Comparison of ENCODE assay signal across 30 mouse cellular contexts in the genomic region with DNA sequence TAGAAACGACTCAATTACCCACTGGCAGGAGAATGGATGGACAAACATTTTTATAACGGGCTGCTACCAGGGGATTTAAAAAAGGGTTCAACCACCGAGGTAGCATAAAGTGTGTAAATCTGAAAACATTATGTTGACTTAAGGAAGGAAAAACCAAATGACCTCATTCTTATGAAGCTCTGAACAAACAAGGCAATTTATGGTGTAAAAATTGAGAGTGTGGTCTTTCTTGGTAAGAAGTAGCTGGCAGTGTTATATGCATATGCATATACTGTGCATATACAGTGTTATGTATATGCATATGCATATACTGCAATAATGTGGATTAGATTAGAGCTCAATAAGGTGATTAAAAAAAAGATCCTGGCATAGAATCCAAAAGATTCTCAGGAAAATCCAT. TPM values are rescaled to one million over a fixed set of nuclear protein-coding genes. Genes with fewer than 3 reads are reported as not detected.
"Had no signal": no experiment of that assay in that cellular context is flagged by ENCODE, and none has a peak within 500 bp of the region (broad histone marks: within the 10 kb centered on the region; RNA-seq: fewer than 3 reads in every experiment).

No protein-coding gene starts in this region.

- H3K27ac ChIP-seq: embryonic facial prominence, embryonic 10.5 days; embryonic facial prominence, embryonic 12.5 days; embryonic facial prominence, embryonic 13.5 days; embryonic facial prominence, embryonic 15.5 days; forebrain, embryonic 10.5 days; forebrain, embryonic 12.5 days; forebrain, embryonic 13.5 days; forebrain, embryonic 15.5 days; heart, adult 2 months; heart, embryonic 10.5 days had no signal

- H3K4me2 ChIP-seq: embryonic facial prominence, embryonic 12.5 days; embryonic facial prominence, embryonic 13.5 days; embryonic facial prominence, embryonic 15.5 days; forebrain, embryonic 12.5 days; forebrain, embryonic 13.5 days; forebrain, embryonic 15.5 days had no signal

- H3K4me1 ChIP-seq: embryonic facial prominence, embryonic 12.5 days; embryonic facial prominence, embryonic 13.5 days; embryonic facial prominence, embryonic 15.5 days; forebrain, embryonic 15.5 days had no signal

- H3K9me3 ChIP-seq: embryonic facial prominence, embryonic 10.5 days; embryonic facial prominence, embryonic 12.5 days; embryonic facial prominence, embryonic 13.5 days; embryonic facial prominence, embryonic 15.5 days; forebrain, embryonic 10.5 days; forebrain, embryonic 12.5 days; forebrain, embryonic 13.5 days; forebrain, embryonic 15.5 days; heart, embryonic 10.5 days had no signal

- H3K4me3 ChIP-seq: embryonic facial prominence, embryonic 10.5 days; embryonic facial prominence, embryonic 12.5 days; embryonic facial prominence, embryonic 13.5 days; embryonic facial prominence, embryonic 15.5 days; erythroblast, embryonic 14.5 days; forebrain, embryonic 10.5 days; forebrain, embryonic 12.5 days; forebrain, embryonic 13.5 days; forebrain, embryonic 15.5 days; gastrocnemius, adult 2 months; heart, adult 2 months; heart, embryonic 10.5 days had no signal

- H3K27me3 ChIP-seq: embryonic facial prominence, embryonic 12.5 days; embryonic facial prominence, embryonic 13.5 days; embryonic facial prominence, embryonic 15.5 days; forebrain, embryonic 12.5 days; forebrain, embryonic 13.5 days; forebrain, embryonic 15.5 days had no signal

- H3K36me3 ChIP-seq: embryonic facial prominence, embryonic 10.5 days; embryonic facial prominence, embryonic 12.5 days; embryonic facial prominence, embryonic 13.5 days; embryonic facial prominence, embryonic 15.5 days; forebrain, embryonic 10.5 days; forebrain, embryonic 12.5 days; forebrain, embryonic 15.5 days; heart, embryonic 10.5 days had no signal

- DNase-seq: cerebellum, adult 8-10 months; cerebellum, adult 9-10 months; cerebellum, adult 9-11 months; cerebellum, postnatal 10 days; cerebellum, postnatal 14 days; cerebellum, postnatal 25 days; cerebellum, postnatal 36 days; embryo, embryonic 11 days; forebrain, postnatal 0 days; gastrocnemius, adult 2 months; gastrocnemius, postnatal 10 days; gastrocnemius, postnatal 14 days; gastrocnemius, postnatal 25 days; gastrocnemius, postnatal 36 days; heart, adult 2 months had no signal

- H3K9ac ChIP-seq: embryonic facial prominence, embryonic 12.5 days; embryonic facial prominence, embryonic 13.5 days; embryonic facial prominence, embryonic 15.5 days; forebrain, embryonic 12.5 days; forebrain, embryonic 13.5 days; forebrain, embryonic 15.5 days; forebrain, postnatal 0 days had no signal

RNA-seq across cellular contexts. Expression of a gene that starts 19.7 kb away (rescaled TPM):
- total RNA-seq: common myeloid progenitor, adult 5-6 weeks; granulocyte monocyte progenitor cell, adult 5-6 weeks; heart, adult 2 months had no signal
- polyA plus RNA-seq: embryonic facial prominence, embryonic 11.5 days; erythroblast, embryonic 14.5 days; forebrain, embryonic 10.5 days; forebrain, embryonic 11.5 days; forebrain, embryonic 13.5 days; forebrain, embryonic 15.5 days; heart, adult 2 months; heart, embryonic 10.5 days had no signal

RNA-seq across cellular contexts. Expression of a gene that starts 48.7 kb away (rescaled TPM):
- total RNA-seq: common myeloid progenitor, adult 5-6 weeks; granulocyte monocyte progenitor cell, adult 5-6 weeks; heart, adult 2 months had no signal
- polyA plus RNA-seq: embryonic facial prominence, embryonic 10.5 days; erythroblast, embryonic 14.5 days; forebrain, embryonic 10.5 days; forebrain, embryonic 11.5 days; forebrain, embryonic 12.5 days; forebrain, embryonic 16.5 days; heart, adult 2 months had no signal
